Comparison of ENCODE assay signal across 8 mouse cellular contexts in genomic region chr9:40414904-40415766, GRCm38 (mm10).
DNase-seq lines count a peak whose midpoint lies in the region; ATAC-seq and TF ChIP-seq lines count a peak whose summit lies in the region.

No protein-coding gene starts in this region.

- no peak for ATAC-seq in embryonic facial prominence, embryonic 13.5 days (ENCODE audit: insufficient number of reproducible peaks, insufficient read depth, low FRiP score, low TSS enrichment, low read depth)
- no peak for ATAC-seq in heart, embryonic 12.5 days (ENCODE audit: insufficient number of reproducible peaks, low FRiP score)
- peak; percentile 40 for ATAC-seq in kidney, embryonic 14.5 days (ENCODE audit: low FRiP score, low TSS enrichment)
- ATAC-seq in midbrain, postnatal 0 days (ENCODE audit: low FRiP score): peak; percentile 61

- WGBS in bone marrow, adult 2 months: 25% methylated on average over 18 of the region's 18 CpGs
- 34% methylated on average over 18 of the region's 18 CpGs for WGBS in embryonic facial prominence, embryonic 13.5 days
- WGBS in heart, embryonic 12.5 days: 31% methylated on average over 18 of the region's 18 CpGs
- 35% methylated on average over 18 of the region's 18 CpGs for WGBS in kidney, embryonic 14.5 days
- WGBS in midbrain, postnatal 0 days: 36% methylated on average over 18 of the region's 18 CpGs

- no peaks in the 10 kb centered on the region for H3K36me3 ChIP-seq in C2C12 (ENCODE audit: control insufficient read depth, insufficient read depth)
- no peaks in the 10 kb centered on the region for H3K36me3 ChIP-seq in embryonic facial prominence, embryonic 13.5 days
- no peaks in the 10 kb centered on the region for H3K36me3 ChIP-seq in heart, embryonic 12.5 days
- no peaks in the 10 kb centered on the region for H3K36me3 ChIP-seq in kidney, embryonic 14.5 days (ENCODE audit: control insufficient read depth, insufficient read depth, low read length)
- no peaks in the 10 kb centered on the region for H3K36me3 ChIP-seq in midbrain, postnatal 0 days (ENCODE audit: insufficient read depth, low read length)

- H3K4me2 ChIP-seq in embryonic facial prominence, embryonic 13.5 days: peak overlapping the region; percentile 70
- peak overlapping the region; percentile 94 for H3K4me2 ChIP-seq in heart, embryonic 12.5 days
- H3K4me2 ChIP-seq in kidney, embryonic 14.5 days (replicated peaks; ENCODE audit: low read depth, low read length): peak overlapping the region; percentile 89
- peak overlapping the region; percentile 94 for H3K4me2 ChIP-seq in midbrain, postnatal 0 days (ENCODE audit: low read depth, low read length, poor library complexity, severe bottlenecking)

- H3K79me3 ChIP-seq in C2C12 (ENCODE audit: low read depth): no peaks in the 10 kb centered on the region

- peak overlapping the region; percentile 21 for H3K4me3 ChIP-seq in C2C12 (ENCODE audit: insufficient read depth, poor library complexity, severe bottlenecking)
- H3K4me3 ChIP-seq in bone marrow, adult 2 months (replicated peaks; ENCODE audit: control insufficient read depth, low read depth, low read length): peak overlapping the region; percentile 74
- H3K4me3 ChIP-seq in embryonic facial prominence, embryonic 13.5 days: peak overlapping the region; percentile 58
- peak overlapping the region; percentile 60 for H3K4me3 ChIP-seq in heart, embryonic 12.5 days
- H3K4me3 ChIP-seq in kidney, embryonic 14.5 days (ENCODE audit: low read length): peak overlapping the region; percentile 60
- H3K4me3 ChIP-seq in midbrain, postnatal 0 days (ENCODE audit: low read depth, low read length): peak overlapping the region; percentile 54

- no peak for TF ChIP-seq POLR2A in bone marrow, adult 2 months (IDR thresholded peaks at IDR 0.05; ENCODE audit: borderline replicate concordance, control insufficient read depth, low read depth, low read length)

- no peaks in the 10 kb centered on the region for H3K4me1 ChIP-seq in bone marrow, adult 2 months (ENCODE audit: control insufficient read depth, insufficient read depth, low read length)
- H3K4me1 ChIP-seq in embryonic facial prominence, embryonic 13.5 days: no peaks in the 10 kb centered on the region
- H3K4me1 ChIP-seq in heart, embryonic 12.5 days (replicated peaks): peaks cover 25% of the 10 kb centered on the region
- H3K4me1 ChIP-seq in kidney, embryonic 14.5 days (ENCODE audit: control insufficient read depth, insufficient read depth, low read length): no peaks in the 10 kb centered on the region
- no peaks in the 10 kb centered on the region for H3K4me1 ChIP-seq in midbrain, postnatal 0 days (ENCODE audit: insufficient read depth, low read length)

- TF ChIP-seq CTCF in C2C12 (IDR thresholded peaks at IDR 0.05; ENCODE audit: control insufficient read depth, insufficient read depth, insufficient read length): no peak
- peak; percentile 22; the same call in 1 of the 2 replicates for TF ChIP-seq CTCF in bone marrow, adult 2 months (IDR thresholded peaks at IDR 0.05; ENCODE audit: control insufficient read depth, insufficient read depth, low read length)
- peak; percentile 90 for TF ChIP-seq CTCF in midbrain, postnatal 0 days (IDR thresholded peaks at IDR 0.05)

- no peak overlapping the region for H3K27ac ChIP-seq in bone marrow, adult 2 months (ENCODE audit: control insufficient read depth, insufficient read depth, low read depth, low read length, poor library complexity)
- peak overlapping the region; percentile 44; the same call in 1 of the 2 replicates for H3K27ac ChIP-seq in embryonic facial prominence, embryonic 13.5 days
- H3K27ac ChIP-seq in heart, embryonic 12.5 days (ENCODE audit: poor library complexity, severe bottlenecking): peak overlapping the region; percentile 7; the same call in 1 of the 2 replicates
- no peak overlapping the region for H3K27ac ChIP-seq in kidney, embryonic 14.5 days (ENCODE audit: low read depth, low read length)
- H3K27ac ChIP-seq in midbrain, postnatal 0 days (ENCODE audit: low read depth, low read length): peak overlapping the region; percentile 62

- H3K9me3 ChIP-seq in embryonic facial prominence, embryonic 13.5 days: no peaks in the 10 kb centered on the region
- no peaks in the 10 kb centered on the region for H3K9me3 ChIP-seq in heart, embryonic 12.5 days (replicated peaks)
- H3K9me3 ChIP-seq in kidney, embryonic 14.5 days (ENCODE audit: control insufficient read depth, low read length): no peaks in the 10 kb centered on the region
- no peaks in the 10 kb centered on the region for H3K9me3 ChIP-seq in midbrain, postnatal 0 days (ENCODE audit: low read length)

- peak; percentile 18 for DNase-seq in liver
- DNase-seq in midbrain, postnatal 0 days (ENCODE audit: low spot score): peak; percentile 95
- peak; percentile 54 for DNase-seq in testis, postnatal 14 days (ENCODE audit: low spot score)

- H3K9ac ChIP-seq in embryonic facial prominence, embryonic 13.5 days: peak overlapping the region; percentile 73
- peak overlapping the region; percentile 84 for H3K9ac ChIP-seq in heart, embryonic 12.5 days
- peak overlapping the region; percentile 73 for H3K9ac ChIP-seq in kidney, embryonic 14.5 days (ENCODE audit: low read depth, low read length)
- H3K9ac ChIP-seq in midbrain, postnatal 0 days (replicated peaks; ENCODE audit: low read length, poor library complexity, severe bottlenecking): peak overlapping the region; percentile 71

- H3K79me2 ChIP-seq in C2C12 (ENCODE audit: control insufficient read depth, insufficient read depth): no peaks in the 10 kb centered on the region

- H3K27me3 ChIP-seq in C2C12 (ENCODE audit: control insufficient read depth, insufficient read depth, insufficient read length): no peaks in the 10 kb centered on the region
- H3K27me3 ChIP-seq in embryonic facial prominence, embryonic 13.5 days: no peaks in the 10 kb centered on the region
- H3K27me3 ChIP-seq in heart, embryonic 12.5 days (replicated peaks): no peaks in the 10 kb centered on the region
- no peaks in the 10 kb centered on the region for H3K27me3 ChIP-seq in kidney, embryonic 14.5 days (ENCODE audit: control insufficient read depth, insufficient read depth, low read length)
- no peaks in the 10 kb centered on the region for H3K27me3 ChIP-seq in midbrain, postnatal 0 days (ENCODE audit: insufficient read depth, low read length)

- no peak overlapping the region for H3ac ChIP-seq in C2C12 (ENCODE audit: control insufficient read depth, insufficient read length, low read depth)

TF ChIP-seq in C2C12, 6 proteins besides CTCF, POLR2A, EP300 and RAD21:
- TF ChIP-seq FOSL1 (IDR thresholded peaks at IDR 0.05; ENCODE audit: insufficient read depth, low read length, poor library complexity, severe bottlenecking): no peak
- TF ChIP-seq MYOG (IDR thresholded peaks at IDR 0.05; ENCODE audit: control insufficient read depth, extremely low read depth, insufficient read length): no peak
- no peak for TF ChIP-seq CEBPB (IDR thresholded peaks at IDR 0.05; ENCODE audit: low read depth)
- TF ChIP-seq USF1 (IDR thresholded peaks at IDR 0.05; ENCODE audit: low read depth): no peak
- no peak for TF ChIP-seq MYOD1 (IDR thresholded peaks at IDR 0.05; ENCODE audit: control insufficient read depth, insufficient read length, low read depth)
- TF ChIP-seq MAX (IDR thresholded peaks at IDR 0.05): no peak

Comparison
In these comparisons a context has a peak if more than half of its experiments do, and no peak if none do; other contexts are left out.
1. H3K4me3 ChIP-seq: peak in every context shown above with its lines; median percentile 74 in bone marrow, adult 2 months; 60 in heart, embryonic 12.5 days; 60 in kidney, embryonic 14.5 days; 58 in embryonic facial prominence, embryonic 13.5 days; 54 in midbrain, postnatal 0 days; 21 in C2C12.
2. H3K27ac ChIP-seq: peak in embryonic facial prominence, embryonic 13.5 days (single experiment), heart, embryonic 12.5 days (single experiment) and midbrain, postnatal 0 days (single experiment); none in bone marrow, adult 2 months (single experiment) and kidney, embryonic 14.5 days (single experiment).
3. ATAC-seq: peak in kidney, embryonic 14.5 days (single experiment) and midbrain, postnatal 0 days (single experiment); none in embryonic facial prominence, embryonic 13.5 days (single experiment) and heart, embryonic 12.5 days (single experiment).
4. DNase-seq: peak in every context shown above with its lines; median percentile 95 in midbrain, postnatal 0 days; 54 in testis, postnatal 14 days; 18 in liver.
5. Peak in every context shown above with its lines, with median percentiles within 50 percentile points of each other: H3K4me2 ChIP-seq and H3K9ac ChIP-seq.